Mouse (Mus musculus) testis, postnatal 14 days (tissue): ENCODE data around the gene Lrrc20.
"Not testable (repeated sequence)": the region's sequence is repeated elsewhere in the genome, so short reads cannot be mapped to it uniquely, and the experiment has no call there.

Source experiments
- DNase-seq: peaks from one replicate; pipeline ENCODE4 v3.0.0; 2021; ENCODE audit warnings: low spot score

Lrrc20 gene

GRCm38 (mm10) chr10:61576120-61576767 lies 100.6 kb downstream of the Lrrc20 start:
- no peak for DNase-seq

GRCm38 (mm10) chr10:61587241-61587849 lies 111.7 kb downstream of the Lrrc20 start:
- DNase-seq, result no peak

GRCm38 (mm10) chr10:61597991-61598390 lies 122.4 kb downstream of the Lrrc20 start:
- DNase-seq, result no peak

- no peak for DNase-seq
These were observed 124.0 kb downstream of the Lrrc20 start for GRCm38 (mm10) chr10:61599556-61600114.

GRCm38 (mm10) chr10:61602283-61603033 lies 126.9 kb downstream of the Lrrc20 start:
- no peak for DNase-seq

- no peak for DNase-seq
These were observed 128.9 kb downstream of the Lrrc20 start for GRCm38 (mm10) chr10:61604376-61605065.

- not testable (repeated sequence) for DNase-seq
These were observed 129.8 kb downstream of the Lrrc20 start for GRCm38 (mm10) chr10:61605381-61605780.

GRCm38 (mm10) chr10:61605851-61606250 lies 130.2 kb downstream of the Lrrc20 start:
- DNase-seq, result peak; percentile 30

- DNase-seq, result no peak
These were observed 132.6 kb downstream of the Lrrc20 start for GRCm38 (mm10) chr10:61608233-61608632.

- no peak for DNase-seq
These were observed 135.1 kb downstream of the Lrrc20 start for GRCm38 (mm10) chr10:61610650-61611235.

- DNase-seq, result no peak
These were observed 138.7 kb downstream of the Lrrc20 start for GRCm38 (mm10) chr10:61614311-61614710.

GRCm38 (mm10) chr10:61618528-61618927 lies 142.9 kb downstream of the Lrrc20 start:
- DNase-seq, result no peak

- DNase-seq, result no peak
These were observed 146.1 kb downstream of the Lrrc20 start for GRCm38 (mm10) chr10:61621681-61622080.

GRCm38 (mm10) chr10:61623874-61624273 lies 148.3 kb downstream of the Lrrc20 start:
- DNase-seq, result not testable (repeated sequence)

- no peak for DNase-seq
These were observed 149.2 kb downstream of the Lrrc20 start for GRCm38 (mm10) chr10:61624771-61625170.

GRCm38 (mm10) chr10:61625381-61626257 lies 150.0 kb downstream of the Lrrc20 start:
- DNase-seq, result no peak

GRCm38 (mm10) chr10:61626551-61626950 lies 150.9 kb downstream of the Lrrc20 start:
- no peak for DNase-seq

GRCm38 (mm10) chr10:61627195-61627937 lies 151.8 kb downstream of the Lrrc20 start:
- DNase-seq, result no peak

- no peak for DNase-seq
These were observed 152.3 kb downstream of the Lrrc20 start for GRCm38 (mm10) chr10:61627938-61628250.
